Mouse (Mus musculus) left cerebral cortex, postnatal 4 days (tissue): ENCODE results near the gene Myo9a. TPM values are rescaled to one million over a fixed set of nuclear protein-coding genes. Genes with fewer than 3 reads are reported as not detected.
A peak's percentile ranks its signal among the peaks of the same experiment; 100 is the strongest.
"Not testable (repeated sequence)": the region's sequence is repeated elsewhere in the genome, so short reads cannot be mapped to it uniquely, and the experiment has no call there.

Experiments
- DNase-seq: peaks from one replicate; pipeline ENCODE4 v3.0.0-alpha.2; 2022
- intact Hi-C: fragments of 180-260 bp; cut with DNase I; formaldehyde crosslinking; loops from one replicate; pipeline ENCODE4 v1.15.1; 2025
- total RNA-seq, 2 experiments: library from RNA; stranded (reverse); gene quantifications; 2 replicates each; pipeline ENCODE4 v1.2.3; 2021

Myo9a gene
- total RNA-seq, 2 experiments from 2014 or later = 98.1 to 98.4 TPM

- peak; percentile 40 for DNase-seq
- intact Hi-C loops = no loop called here
Observed at GRCm38 (mm10) chr9:59947271-59947670, 196.6 kb downstream of the Myo9a start.

GRCm38 (mm10) chr9:59948226-59948625, 197.5 kb downstream of the Myo9a start:
- peak; percentile 22 for DNase-seq
- intact Hi-C loops = no loop called here

- peak; percentile 26 for DNase-seq
- intact Hi-C loops = no loop called here
Observed at GRCm38 (mm10) chr9:59948691-59949250, 198.1 kb downstream of the Myo9a start.

- intact Hi-C loops = no loop called here
- no peak for DNase-seq
Observed at GRCm38 (mm10) chr9:59949511-59949910, 198.8 kb downstream of the Myo9a start.

- intact Hi-C loops = no loop called here
- no peak for DNase-seq
Observed at GRCm38 (mm10) chr9:59949981-59950380, 199.3 kb downstream of the Myo9a start.

- intact Hi-C loops = no loop called here
- no peak for DNase-seq
Observed at GRCm38 (mm10) chr9:59951001-59951750, 200.5 kb downstream of the Myo9a start.

GRCm38 (mm10) chr9:59951943-59952342, 201.2 kb downstream of the Myo9a start:
- no peak for DNase-seq
- intact Hi-C loops = no loop called here

- no peak for DNase-seq
- intact Hi-C loops = no loop called here
Observed at GRCm38 (mm10) chr9:59952515-59953070, 201.9 kb downstream of the Myo9a start.

- intact Hi-C loops = no loop called here
Observed at GRCm38 (mm10) chr9:59953556-59953955, 202.9 kb downstream of the Myo9a start.

GRCm38 (mm10) chr9:59955199-59955598, 204.5 kb downstream of the Myo9a start:
- no peak for DNase-seq
- intact Hi-C loops = no loop called here

More at GRCm38 (mm10) chr9:59953556-59953955, 202.9 kb downstream of the Myo9a start:
- no peak for DNase-seq

- intact Hi-C loops = no loop called here
- DNase-seq = no peak
Observed at GRCm38 (mm10) chr9:59955692-59956091, 205.0 kb downstream of the Myo9a start.

- intact Hi-C loops = no loop called here
- DNase-seq = no peak
Observed at GRCm38 (mm10) chr9:59956496-59956895, 205.8 kb downstream of the Myo9a start.

GRCm38 (mm10) chr9:59958115-59958514, 207.4 kb downstream of the Myo9a start:
- intact Hi-C loops = loop anchor here (2.0 kb wide), 1 partner anchor 279 kb away; no protein-coding TSS in a partner anchor
- not testable (repeated sequence) for DNase-seq

GRCm38 (mm10) chr9:59959276-59959675, 208.6 kb downstream of the Myo9a start:
- intact Hi-C loops = loop anchor here (2.0 kb wide), 1 partner anchor 278 kb away; no protein-coding TSS in a partner anchor
- peak; percentile 87 for DNase-seq

- DNase-seq = no peak
- intact Hi-C loops = loop anchor here (10.0 kb wide), 1 partner anchor 204 kb away; no protein-coding TSS in a partner anchor
Observed at GRCm38 (mm10) chr9:59960559-59960958, 209.9 kb downstream of the Myo9a start, which contains the start of gene Nr2e3. Gene Nr2e3, minus strand, starts transcription at chr9:59960659.

- intact Hi-C loops = loop anchor here (10.0 kb wide), 1 partner anchor 203 kb away; no protein-coding TSS in a partner anchor
- DNase-seq = peak; percentile 31
Observed at GRCm38 (mm10) chr9:59961201-59961955, 210.7 kb downstream of the Myo9a start.

GRCm38 (mm10) chr9:59964367-59964766, 213.7 kb downstream of the Myo9a start:
- no peak for DNase-seq
- intact Hi-C loops = loop anchor here (10.0 kb wide), 1 partner anchor 200 kb away; no protein-coding TSS in a partner anchor

- intact Hi-C loops = loop anchor here (10.0 kb wide), 1 partner anchor 200 kb away; no protein-coding TSS in a partner anchor
- DNase-seq = no peak
Observed at GRCm38 (mm10) chr9:59965046-59965445, 214.3 kb downstream of the Myo9a start.

- intact Hi-C loops = loop anchor here (10.0 kb wide), 1 partner anchor 195 kb away; no protein-coding TSS in a partner anchor
Observed at GRCm38 (mm10) chr9:59969383-59969782, 218.7 kb downstream of the Myo9a start.

GRCm38 (mm10) chr9:59971263-59971662, 220.6 kb downstream of the Myo9a start:
- no peak for DNase-seq
- intact Hi-C loops = loop anchor here (5.0 kb wide), 1 partner anchor 266 kb away; no protein-coding TSS in a partner anchor

More at GRCm38 (mm10) chr9:59969383-59969782, 218.7 kb downstream of the Myo9a start:
- peak; percentile 64 for DNase-seq
